Mouse (Mus musculus) CH12.LX (cell line): ENCODE results near the gene Uchl4. TPM values are rescaled to one million over a fixed set of nuclear protein-coding genes. Genes with fewer than 3 reads are reported as not detected.

Source experiments
- DNase-seq: peaks from one replicate; pipeline ENCODE4 v3.0.0-alpha.2; 2013; ENCODE audit errors: extremely low read depth
- H3K27ac ChIP-seq: 2 replicates; pipeline ENCODE4 v1.5.1; 2012; ENCODE audit warnings: low read depth, mild to moderate bottlenecking, control low read depth, moderate library complexity; ENCODE audit not compliant: insufficient read depth
- H3K27me3 ChIP-seq: replicated peaks from 2 replicates; pipeline ENCODE3; 2012; ENCODE audit warnings: inconsistent platforms
- H3K36me3 ChIP-seq, 2 experiments: replicated peaks in 1 of 2; 2 replicates each; pipeline versions ENCODE3 to v1.6.1; 2012; ENCODE audit warnings: inconsistent platforms in 1 of 2, low read length in 1 of 2, mild to moderate bottlenecking in 1 of 2, mixed read lengths in 1 of 2, moderate library complexity in 1 of 2; ENCODE audit not compliant: control insufficient read depth in 1 of 2, insufficient read depth in 1 of 2
- H3K4me1 ChIP-seq, 2 experiments: 2 replicates each; pipeline ENCODE4 v1.6.1; 2012; ENCODE audit warnings: inconsistent platforms in 1 of 2, moderate library complexity in 1 of 2; ENCODE audit not compliant: insufficient read depth in 2 of 2, control insufficient read depth in 1 of 2
- H3K4me2 ChIP-seq: 2 replicates; pipeline ENCODE4 v1.6.1; 2012; ENCODE audit warnings: low read depth, mild to moderate bottlenecking, control low read depth; ENCODE audit not compliant: poor library complexity, insufficient read depth, severe bottlenecking
- H3K4me3 ChIP-seq, 3 experiments: fragments of 150-350 bp in 1 of 3; sonication (generic) in 1 of 3; replicated peaks in 1 of 3; 2 replicates each; pipeline versions ENCODE3 to v1.5.1; 2011 to 2012; ENCODE audit warnings: low read depth in 2 of 3, low read length in 2 of 3, mild to moderate bottlenecking in 2 of 3, moderate library complexity in 2 of 3, control low read depth in 1 of 3, improper control_type of control experiment in 1 of 3, inconsistent platforms in 1 of 3, mixed read lengths in 1 of 3; ENCODE audit not compliant: poor library complexity in 1 of 3
- H3K79me2 ChIP-seq: replicated peaks from 2 replicates; pipeline ENCODE4 v1.6.1; 2012; ENCODE audit warnings: mild to moderate bottlenecking, moderate library complexity; ENCODE audit not compliant: control insufficient read depth, poor library complexity, insufficient read depth, severe bottlenecking; ENCODE audit errors: extremely low read depth
- H3K9ac ChIP-seq: 2 replicates; pipeline ENCODE4 v1.6.1; 2012; ENCODE audit warnings: low read depth, mild to moderate bottlenecking, control low read depth, moderate library complexity; ENCODE audit not compliant: insufficient read depth
- H3K9me3 ChIP-seq: replicated peaks from 2 replicates; pipeline ENCODE3; 2012; ENCODE audit warnings: low read length, inconsistent platforms, mixed read lengths
- CHD2 ChIP-seq: IDR thresholded peaks from 2 replicates; pipeline ENCODE4 v1.6.1; 2011; ENCODE audit warnings: low read length, improper control_type of control experiment
- CTCF ChIP-seq, 2 experiments: IDR thresholded peaks in 1 of 2; conservative IDR thresholded peaks in 1 of 2; 2 replicates each; pipeline ENCODE4 v1.5.1; 2011 to 2012; ENCODE audit warnings: low read depth in 2 of 2, low read length in 2 of 2, improper control_type of control experiment in 1 of 2, inconsistent platforms in 1 of 2, mild to moderate bottlenecking in 1 of 2, moderate library complexity in 1 of 2
- EP300 ChIP-seq: IDR thresholded peaks from 2 replicates; pipeline ENCODE4 v1.6.1; 2011; ENCODE audit warnings: low read length, improper control_type of control experiment
- GABPA ChIP-seq: IDR thresholded peaks from 2 replicates; pipeline ENCODE4 v1.6.1; 2012; ENCODE audit warnings: low read depth, low read length, improper control_type of control experiment, inconsistent platforms; ENCODE audit not compliant: insufficient replicate concordance
- HCFC1 ChIP-seq: IDR thresholded peaks from 2 replicates; pipeline ENCODE4 v1.6.1; 2012; ENCODE audit warnings: low read depth, mild to moderate bottlenecking, inconsistent platforms, low read length, improper control_type of control experiment
- MEF2A ChIP-seq: IDR thresholded peaks from 2 replicates; pipeline ENCODE4 v1.6.1; 2014; ENCODE audit warnings: low read depth, mild to moderate bottlenecking, inconsistent platforms, low read length, improper control_type of control experiment, borderline replicate concordance
- RCOR1 ChIP-seq: conservative IDR thresholded peaks from 2 replicates; pipeline ENCODE4 v1.6.1; 2012; ENCODE audit warnings: low read depth, mild to moderate bottlenecking, inconsistent platforms, low read length, improper control_type of control experiment
- SIN3A ChIP-seq: IDR thresholded peaks from 2 replicates; pipeline ENCODE4 v1.6.1; 2012; ENCODE audit warnings: low read length, improper control_type of control experiment, inconsistent platforms
- ZKSCAN1 ChIP-seq: IDR thresholded peaks from 2 replicates; pipeline ENCODE4 v1.6.1; 2012; ENCODE audit warnings: low read depth, inconsistent platforms, low read length, improper control_type of control experiment, borderline replicate concordance
- ZMIZ1 ChIP-seq: IDR thresholded peaks from 2 replicates; pipeline ENCODE4 v1.6.1; 2012; ENCODE audit warnings: low read depth, mild to moderate bottlenecking, inconsistent platforms, low read length, improper control_type of control experiment
- dilution Hi-C: fragments of 300-500 bp; cut with MboI; formaldehyde crosslinking; loops from 2 replicates; pipeline ENCODE4 v1.14.3; 2020; ENCODE audit warnings: low sequenced_read_pairs; ENCODE audit not compliant: extremely low pct_unique_long_range_greater_than_20kb, extremely low pct_ligation_motif_present
- in situ Hi-C: fragments of 300-500 bp; cut with MboI; formaldehyde crosslinking; loops from 3 replicates; pipeline ENCODE4 v1.14.3; 2019; ENCODE audit warnings: low sequenced_read_pairs, low pct_ligation_motif_present, low pct_unique_long_range_greater_than_20kb, mixed read lengths
- polyA plus RNA-seq: library from polyadenylated mRNA; unstranded; fragments of >175 nt; gene quantifications from 2 replicates; pipeline ENCODE4 v1.2.1, GENCODE M21; 2012; ENCODE audit warnings: low read depth; ENCODE audit not compliant: insufficient read length
- total RNA-seq, 2 experiments: library from RNA; depleted of rRNA; stranded (reverse); fragments of 300-350 nt in 1 of 2; fragments of >200 nt in 1 of 2; gene quantifications; 2 replicates each; pipeline ENCODE4 v1.2.3; 2012 to 2014

The Uchl4 gene
- total and polyA plus RNA-seq, 3 experiments = 0.55 to 16.8 (median 8.2) TPM

- peaks cover 29% of the 10 kb centered on the region for H3K79me2 ChIP-seq
- no peak overlapping the region for H3K4me3 ChIP-seq
- peaks cover 7 to 24% of the 10 kb centered on the region in 2 experiments for H3K36me3 ChIP-seq
- DNase-seq = no peak
- 0 out of 2 replicates have a peak overlapping the region, but pooled peaks have one; percentile 11 for H3K9ac ChIP-seq
- H3K27ac ChIP-seq = no peak overlapping the region
- no peaks in the 10 kb centered on the region for H3K27me3 ChIP-seq
- TF ChIP-seq HCFC1 (no peak), GABPA (no peak), SIN3A (no peak), MEF2A (no peak), ZMIZ1 (no peak), RCOR1 (no peak), EP300 (no peak)
- peaks cover 12 to 50% of the 10 kb centered on the region in 2 experiments for H3K4me1 ChIP-seq
- in situ Hi-C loops = loop anchor here (10.0 kb wide), 1 partner anchor 55 kb away; no protein-coding TSS in a partner anchor
- dilution Hi-C loops = no loop called here
- H3K9me3 ChIP-seq = no peaks in the 10 kb centered on the region
- H3K4me2 ChIP-seq = 0 out of 2 replicates have a peak overlapping the region, but pooled peaks have one; percentile 40
Measured at GRCm38 (mm10) chr9:64250111-64250730, 15.2 kb downstream of the Uchl4 start.

GRCm38 (mm10) chr9:64252591-64253020 is 17.6 kb downstream of the Uchl4 start:
- Histone ChIP-seq H3K27ac (peak overlapping the region; percentile 65), H3K9ac (peak overlapping the region; percentile 89), H3K4me1 (peaks cover 12 to 48% of the 10 kb centered on the region in 2 experiments), H3K36me3 (peaks cover 3 to 6% of the 10 kb centered on the region in 2 experiments), H3K4me3 (peak overlapping the region; percentile 87 to 96 (median 95)), H3K79me2 (peaks cover 29% of the 10 kb centered on the region), H3K9me3 (no peaks in the 10 kb centered on the region), H3K27me3 (no peaks in the 10 kb centered on the region), H3K4me2 (peak overlapping the region; percentile 67)
- no peak for TF ChIP-seq CHD2
- no peak for TF ChIP-seq ZKSCAN1
- TF ChIP-seq CTCF (conservative IDR thresholded peaks at IDR 0.05 in 1 of 2, IDR thresholded peaks at IDR 0.05 in 1 of 2; ENCODE audit: low read depth in 2 of 2, low read length in 2 of 2) = 0 out of 4 replicates have a peak, but pooled peaks of 1 of the 2 experiments have one; percentile 5
- TF ChIP-seq SIN3A = peak; percentile 51
- peak; percentile 29 for DNase-seq
- in situ Hi-C loops (loop anchor here (10.0 kb wide), 1 partner anchor 58 kb away; no protein-coding TSS in a partner anchor), dilution Hi-C loops (no loop called here)
